Mouse (Mus musculus): ENCODE data around the gene Cela1. TPM values are rescaled to one million over a fixed set of nuclear protein-coding genes. Genes with fewer than 3 reads are reported as not detected.

Cela1 gene
- total RNA-seq, 2 experiments from 2014 or later: not detected

GRCm38 (mm10) chr15:100635239-100635638 lies 52.5 kb downstream of the Cela1 start:
- DNase-seq: no peak

- no peak for DNase-seq
Observed at GRCm38 (mm10) chr15:100633341-100633740, 54.4 kb downstream of the Cela1 start.

- no peak for DNase-seq
Observed at GRCm38 (mm10) chr15:100632323-100632722, 55.4 kb downstream of the Cela1 start.

DNA sequence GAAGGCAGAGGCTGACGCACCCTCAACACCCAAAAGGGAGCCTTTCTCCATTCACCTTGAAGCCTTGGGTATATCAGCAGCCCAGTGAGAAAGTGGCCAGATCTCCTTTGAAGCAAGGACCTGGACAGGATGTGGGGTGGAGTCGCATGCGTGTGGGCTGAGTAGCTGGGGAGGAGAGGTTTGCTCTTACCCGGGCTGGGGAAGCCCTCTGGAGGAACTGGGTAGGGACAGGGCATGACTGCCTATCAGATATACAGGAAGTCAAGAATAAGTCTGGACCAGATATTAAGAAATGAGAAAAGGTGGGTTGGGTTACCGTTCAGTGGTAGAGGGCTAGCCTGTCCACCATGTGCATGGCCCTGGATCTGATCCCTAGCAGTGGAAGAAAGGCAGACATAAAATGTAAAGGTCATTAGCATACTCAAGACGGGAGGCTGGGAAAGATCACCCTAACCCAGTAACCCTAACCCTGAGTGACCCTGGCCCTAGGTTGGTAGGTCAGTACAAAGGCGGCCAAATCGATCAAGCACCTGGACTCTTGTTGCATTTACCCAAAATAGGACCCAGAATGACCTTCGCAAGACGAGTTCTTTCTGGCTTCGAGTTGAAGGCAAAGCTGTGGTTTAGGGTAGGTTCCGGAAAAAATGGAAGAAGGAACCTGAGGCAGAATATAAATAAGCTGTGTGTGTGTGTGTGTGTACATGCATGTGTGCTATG lies 56.1 kb downstream of the Cela1 start:
- DNase-seq: no peak

DNA sequence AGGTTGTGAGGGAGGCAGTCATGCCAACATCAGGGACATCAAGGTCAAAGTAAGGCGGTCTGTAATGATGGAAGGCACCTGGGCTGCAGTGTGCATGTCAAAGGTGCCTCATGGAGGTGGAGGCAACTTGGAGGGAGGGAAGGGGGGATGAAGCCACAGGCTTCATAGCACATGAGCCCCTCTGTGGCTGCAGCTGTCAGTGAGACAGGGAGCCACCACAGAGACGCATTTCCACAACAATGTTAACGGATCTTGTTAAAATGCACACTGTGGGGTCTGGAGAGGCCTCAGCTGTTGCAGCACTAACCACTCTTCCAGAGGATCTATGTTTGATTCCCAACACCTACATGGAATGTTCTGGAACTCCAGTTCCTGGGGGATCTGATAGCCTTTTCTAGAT lies 57.6 kb downstream of the Cela1 start:
- DNase-seq: no peak

- no peak for DNase-seq
Observed at GRCm38 (mm10) chr15:100628797-100629196, 58.9 kb downstream of the Cela1 start.

- no peak for DNase-seq
Observed at GRCm38 (mm10) chr15:100627774-100628370, 59.8 kb downstream of the Cela1 start.

DNA sequence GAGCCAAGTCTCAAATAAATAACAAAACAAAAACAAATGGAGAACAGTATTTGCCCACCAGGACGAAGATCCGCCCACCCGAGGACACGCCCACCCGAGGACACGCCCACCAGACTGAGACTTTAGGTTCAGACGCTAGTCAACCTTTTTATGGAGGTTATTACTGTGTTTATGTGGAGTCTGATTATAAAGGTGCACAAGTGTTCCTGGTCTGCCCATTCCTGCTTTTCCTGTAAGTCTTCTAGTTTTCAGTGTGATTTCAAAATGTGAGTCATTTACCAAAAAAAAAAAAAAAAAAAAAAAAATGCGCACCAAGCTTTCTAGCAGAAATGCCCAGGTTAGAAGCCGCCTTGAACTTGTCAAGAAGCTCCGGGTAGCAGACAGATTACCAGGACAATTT lies 60.4 kb downstream of the Cela1 start:
- no peak for DNase-seq

GRCm38 (mm10) chr15:100624435-100624834 lies 63.3 kb downstream of the Cela1 start:
- DNase-seq: no peak

Small RNA genes within 50 kb of the gene (microRNA-seq; reads per million reads assigned to microRNA genes)
- gene Mir6961 (ENCODE audit: borderline replicate concordance in 2 of 2): 0 reads per million in 2 experiments

Other genes starting within 250 kb of the Cela1 start
- gene Letmd1, start 218.9 kb downstream of the Cela1 start, total RNA-seq (2021): 1 to 10 TPM; 9.1 to 9.9 TPM
- gene Csrnp2, start 192.4 kb downstream of the Cela1 start, total RNA-seq (2021): 1 to 10 TPM; 2.1 to 2.6 TPM
- 10 to 100 TPM in 1 of 2 experiments, 1 to 10 TPM in 1; 9.3 to 11.1 TPM for gene Tfcp2, start 135.9 kb downstream of the Cela1 start, total RNA-seq (2021)
- gene Pou6f1, start 87.9 kb downstream of the Cela1 start, total RNA-seq (2021): 10 to 100 TPM; 12.3 to 12.5 TPM
- 10 to 100 TPM; 51.9 to 55.1 TPM for gene Dazap2, start 72.6 kb downstream of the Cela1 start, total RNA-seq (2021)
- 1 to 10 TPM; 2.5 to 3.0 TPM for gene Smagp, start 51.0 kb downstream of the Cela1 start, total RNA-seq (2021)
- gene Bin2, start 18.4 kb downstream of the Cela1 start, total RNA-seq (2021): under 1 TPM in 1 of 2 experiments, not detected in 1; 0.61 TPM
- under 1 TPM; 0.08 to 0.13 TPM for gene Galnt6, start 41.5 kb upstream of the Cela1 start, total RNA-seq (2021)
- gene Slc4a8, start 73.8 kb upstream of the Cela1 start, total RNA-seq (2021): 1 to 10 TPM; 1.6 to 1.7 TPM
- gene Scn8a, start 181.9 kb upstream of the Cela1 start, total RNA-seq (2021): under 1 TPM; 0.13 to 0.32 TPM

Measured in gastrocnemius, postnatal 25 days (tissue).